Mouse (Mus musculus): ENCODE measurements around the gene Fbxo36. TPM values are rescaled to one million over a fixed set of nuclear protein-coding genes. Genes with fewer than 3 reads are reported as not detected.

Gene Fbxo36
- polyA plus RNA-seq, 1 experiment from 2014 or later, result 9.4 TPM

- H3K9ac ChIP-seq, result no peak overlapping the region
- no peak overlapping the region for H3K4me3 ChIP-seq (ENCODE audit: low read depth, low read length)
- DNase-seq, result no peak
Observed at GRCm38 (mm10) chr1:84945950-84946349, 106.3 kb downstream of the Fbxo36 start.

GRCm38 (mm10) chr1:84947390-84947789 is 107.7 kb downstream of the Fbxo36 start:
- Histone ChIP-seq H3K4me2 (no peak overlapping the region), H3K9ac (no peak overlapping the region), H3K36me3 (ENCODE audit: insufficient read depth) (no peaks in the 10 kb centered on the region), H3K9me3 (ENCODE audit: low read depth, low read length) (no peaks in the 10 kb centered on the region), H3K27me3 (ENCODE audit: insufficient read depth, low read length) (no peaks in the 10 kb centered on the region), H3K4me1 (ENCODE audit: insufficient read depth) (no peaks in the 10 kb centered on the region), H3K4me3 (ENCODE audit: low read depth, low read length) (no peak overlapping the region), H3K27ac (ENCODE audit: low read depth) (no peak overlapping the region)
- WGBS, result 76% methylated on average over 2 of the region's 2 CpGs
- no peak for TF ChIP-seq CTCF (IDR thresholded peaks at IDR 0.05; ENCODE audit: low read depth)
- DNase-seq (no peak), ATAC-seq (ENCODE audit: insufficient read depth) (no peak)

More at GRCm38 (mm10) chr1:84945950-84946349, 106.3 kb downstream of the Fbxo36 start:
- Histone ChIP-seq H3K36me3 (ENCODE audit: insufficient read depth) (no peaks in the 10 kb centered on the region), H3K27ac (ENCODE audit: low read depth) (no peak overlapping the region), H3K4me2 (no peak overlapping the region), H3K27me3 (ENCODE audit: insufficient read depth, low read length) (no peaks in the 10 kb centered on the region), H3K4me1 (ENCODE audit: insufficient read depth) (no peaks in the 10 kb centered on the region), H3K9me3 (ENCODE audit: low read depth, low read length) (no peaks in the 10 kb centered on the region)
- no peak for TF ChIP-seq CTCF (IDR thresholded peaks at IDR 0.05; ENCODE audit: low read depth)
- ATAC-seq (ENCODE audit: insufficient read depth), result no peak
- 73% methylated on average over 3 of the region's 3 CpGs for WGBS

Other genes with a start within 250 kb of the Fbxo36 start
- gene Dner, start 143.6 kb upstream of the Fbxo36 start, polyA plus RNA-seq (2014; fragmentation: Nextera tagmentation; extraction: Ambion mirVana), result 0.89 and 1.1 TPM in 2 replicates
- 69.5 and 75.7 TPM in 2 replicates for gene Trip12, start 675 bp downstream of the Fbxo36 start, polyA plus RNA-seq (2014; fragmentation: Nextera tagmentation; extraction: Ambion mirVana)
- not detected in 2 replicates for gene Slc16a14, start 95.3 kb downstream of the Fbxo36 start, polyA plus RNA-seq (2014; fragmentation: Nextera tagmentation; extraction: Ambion mirVana)

Measured in lung, embryonic 14.5 days (tissue).